Mouse (Mus musculus) embryonic facial prominence, embryonic 14.5 days (tissue): ENCODE measurements at regions not wholly inside any gene's neighbourhood (a gene's known extent, or its start where the extent isn't known, plus 50 kb on each side); places are given as distances from the start of the nearest gene placed in this dataset.
A peak's percentile ranks its signal among the peaks of the same experiment; 100 is the strongest.

Source experiments
- ATAC-seq: fragments of 200-750 bp; cut with Nextera tagmentation; 2 replicates; pipeline ENCODE4 v1.8.0; 2017; ENCODE audit warnings: low read depth, moderate number of reproducible peaks, moderate TSS enrichment
- DNase-seq: peaks from one replicate; pipeline ENCODE4 v3.0.0-alpha.2; 2015; ENCODE audit warnings: low spot score
- H3K27ac ChIP-seq: fragments of 300-500 bp; sonication (generic); replicated peaks from 2 replicates; pipeline ENCODE4 v1.5.1; 2014; ENCODE audit warnings: low read depth, mild to moderate bottlenecking, low read length, moderate library complexity
- H3K27me3 ChIP-seq: fragments of 300-500 bp; sonication (generic); replicated peaks from 2 replicates; pipeline ENCODE4 v1.6.1; 2014; ENCODE audit warnings: low read length; ENCODE audit not compliant: control insufficient read depth, insufficient read depth
- H3K36me3 ChIP-seq: fragments of 300-500 bp; sonication (generic); 2 replicates; pipeline ENCODE4 v1.6.1; 2014; ENCODE audit warnings: low read length, mixed read lengths; ENCODE audit not compliant: control insufficient read depth, insufficient read depth
- H3K4me1 ChIP-seq: fragments of 300-500 bp; sonication (generic); 2 replicates; pipeline ENCODE4 v1.6.1; 2014; ENCODE audit warnings: antibody characterized with exemption, low read length; ENCODE audit not compliant: control insufficient read depth, insufficient read depth
- H3K4me2 ChIP-seq: fragments of 300-500 bp; sonication (generic); 2 replicates; pipeline ENCODE4 v1.6.1; 2014; ENCODE audit warnings: low read depth, mild to moderate bottlenecking, low read length, moderate library complexity, mixed read lengths
- H3K4me3 ChIP-seq: fragments of 300-500 bp; sonication (generic); 2 replicates; pipeline ENCODE4 v1.5.1; 2014; ENCODE audit warnings: low read depth, mild to moderate bottlenecking, low read length
- H3K9ac ChIP-seq: fragments of 300-500 bp; sonication (generic); 2 replicates; pipeline ENCODE4 v1.6.1; 2014; ENCODE audit warnings: low read depth, mild to moderate bottlenecking, low read length, moderate library complexity, mixed read lengths
- H3K9me3 ChIP-seq: fragments of 300-500 bp; sonication (generic); 2 replicates; pipeline ENCODE4 v1.6.1; 2016; ENCODE audit warnings: low read length; ENCODE audit not compliant: control insufficient read depth
- WGBS: fragments of 180-500 bp; shearing (Covaris S2); extraction: QIAGEN DNeasy Blood & Tissue Kit; methylation state at CpG from one replicate; pipeline ENCODE4 v1.1.7; 2014; 5-methylcytosine and 5-hydroxymethylcytosine counted together

GRCm38 (mm10) chr6:81173018-81173417 lies 750.5 kb upstream of the Gcfc2 start:
- ATAC-seq: no peak
- Histone ChIP-seq H3K4me2 (no peak overlapping the region), H3K4me3 (no peak overlapping the region), H3K36me3 (no peaks in the 10 kb centered on the region), H3K27me3 (no peaks in the 10 kb centered on the region), H3K9ac (no peak overlapping the region), H3K9me3 (no peaks in the 10 kb centered on the region), H3K4me1 (no peaks in the 10 kb centered on the region), H3K27ac (no peak overlapping the region)
- DNase-seq: no peak
- WGBS: 74% methylated on average over 2 of the region's 2 CpGs

GRCm38 (mm10) chr6:81190218-81190617 lies 733.3 kb upstream of the Gcfc2 start:
- DNase-seq: no peak
- no peak overlapping the region for H3K27ac ChIP-seq
- ATAC-seq: no peak
- no peaks in the 10 kb centered on the region for H3K36me3 ChIP-seq
- no peak overlapping the region for H3K4me2 ChIP-seq
- H3K9ac ChIP-seq: no peak overlapping the region
- H3K4me1 ChIP-seq: no peaks in the 10 kb centered on the region
- no peak overlapping the region for H3K4me3 ChIP-seq
- H3K27me3 ChIP-seq: no peaks in the 10 kb centered on the region
- 72% methylated on average over 5 of the region's 5 CpGs for WGBS
- H3K9me3 ChIP-seq: no peaks in the 10 kb centered on the region

- WGBS: 73% methylated on average over 1 of the region's 1 CpGs
- ATAC-seq (no peak), DNase-seq (no peak)
Measured at GRCm38 (mm10) chr6:81210521-81210920, 712.9 kb upstream of the Gcfc2 start.

GRCm38 (mm10) chr6:81230747-81231146 lies 692.7 kb upstream of the Gcfc2 start:
- no peak overlapping the region for H3K9ac ChIP-seq
- H3K4me2 ChIP-seq: no peak overlapping the region
- no peaks in the 10 kb centered on the region for H3K27me3 ChIP-seq
- DNase-seq (no peak), ATAC-seq (no peak)
- no peaks in the 10 kb centered on the region for H3K36me3 ChIP-seq
- WGBS: 61% methylated on average over 3 of the region's 3 CpGs
- H3K4me1 ChIP-seq: no peaks in the 10 kb centered on the region
- H3K27ac ChIP-seq: no peak overlapping the region
- no peak overlapping the region for H3K4me3 ChIP-seq
- no peaks in the 10 kb centered on the region for H3K9me3 ChIP-seq

More at GRCm38 (mm10) chr6:81210521-81210920, 712.9 kb upstream of the Gcfc2 start:
- Histone ChIP-seq H3K27ac (no peak overlapping the region), H3K4me2 (no peak overlapping the region), H3K9me3 (no peaks in the 10 kb centered on the region), H3K4me1 (no peaks in the 10 kb centered on the region), H3K9ac (no peak overlapping the region), H3K36me3 (no peaks in the 10 kb centered on the region), H3K27me3 (no peaks in the 10 kb centered on the region), H3K4me3 (no peak overlapping the region)

- Histone ChIP-seq H3K9me3 (no peaks in the 10 kb centered on the region), H3K4me3 (no peak overlapping the region), H3K9ac (no peak overlapping the region), H3K4me1 (no peaks in the 10 kb centered on the region), H3K4me2 (no peak overlapping the region), H3K27me3 (no peaks in the 10 kb centered on the region), H3K36me3 (no peaks in the 10 kb centered on the region), H3K27ac (no peak overlapping the region)
- DNase-seq (peak; percentile 27), ATAC-seq (no peak)
- WGBS: 90% methylated on average over 1 of the region's 1 CpGs
Measured at GRCm38 (mm10) chr6:81259878-81260277, 663.6 kb upstream of the Gcfc2 start.
